Mouse (Mus musculus) C2C12 (cell line): ENCODE results near the gene Elovl6. TPM values are rescaled to one million over a fixed set of nuclear protein-coding genes. Genes with fewer than 3 reads are reported as not detected.
A peak's percentile ranks its signal among the peaks of the same experiment; 100 is the strongest.

Experiments
- H3K27me3 ChIP-seq: one replicate; pipeline ENCODE4 v1.6.1; 2011; ENCODE audit not compliant: control insufficient read depth, insufficient read depth, insufficient read length
- H3K36me3 ChIP-seq: one replicate; pipeline ENCODE4 v1.6.1; 2011; ENCODE audit not compliant: control insufficient read depth, insufficient read depth
- H3K4me3 ChIP-seq: one replicate; pipeline ENCODE4 v1.5.1; 2011; ENCODE audit warnings: mild to moderate bottlenecking, control low read depth; ENCODE audit not compliant: poor library complexity, insufficient read depth, severe bottlenecking
- H3K79me2 ChIP-seq: one replicate; pipeline ENCODE4 v1.6.1; 2011; ENCODE audit not compliant: control insufficient read depth, insufficient read depth
- H3K79me3 ChIP-seq: one replicate; pipeline ENCODE4 v1.6.1; 2011; ENCODE audit warnings: low read depth, control low read depth
- H3ac ChIP-seq: one replicate; pipeline ENCODE3; 2011; ENCODE audit warnings: low read depth; ENCODE audit not compliant: control insufficient read depth, insufficient read length
- CEBPB ChIP-seq: IDR thresholded peaks from one replicate; pipeline ENCODE4 v1.6.1; 2011; ENCODE audit warnings: low read depth, mild to moderate bottlenecking, control low read depth, moderate library complexity
- CTCF ChIP-seq: IDR thresholded peaks from one replicate; pipeline ENCODE4 v1.5.1; 2011; ENCODE audit not compliant: control insufficient read depth, insufficient read depth, insufficient read length
- FOSL1 ChIP-seq: IDR thresholded peaks from one replicate; pipeline ENCODE4 v1.8.0; 2011; ENCODE audit warnings: mild to moderate bottlenecking, low read length; ENCODE audit not compliant: poor library complexity, insufficient read depth, severe bottlenecking
- MAX ChIP-seq: IDR thresholded peaks from one replicate; pipeline ENCODE4 v1.6.1; 2011; ENCODE audit warnings: mild to moderate bottlenecking, control low read depth
- MYOD1 ChIP-seq: IDR thresholded peaks from one replicate; pipeline ENCODE4 v1.6.1; 2011; ENCODE audit warnings: low read depth; ENCODE audit not compliant: control insufficient read depth, insufficient read length
- MYOG ChIP-seq: IDR thresholded peaks from one replicate; pipeline ENCODE4 v1.6.1; 2011; ENCODE audit not compliant: control insufficient read depth, insufficient read length; ENCODE audit errors: extremely low read depth
- USF1 ChIP-seq: IDR thresholded peaks from one replicate; pipeline ENCODE4 v1.6.1; 2011; ENCODE audit warnings: low read depth, mild to moderate bottlenecking, control low read depth, moderate library complexity
- polyA plus RNA-seq: library from polyadenylated mRNA; unstranded; fragments of >200 nt; fragmentation: generic; extraction: Trizol; gene quantifications from one replicate; pipeline ENCODE4 v1.2.1, GENCODE M21; 2012; ENCODE audit warnings: missing spikeins

Gene Elovl6
- polyA plus RNA-seq, 1 experiment: 8.0 TPM

GRCm38 (mm10) chr3:129663906-129664305 lies 131.8 kb downstream of the Elovl6 start:
- Histone ChIP-seq H3K36me3 (no peaks in the 10 kb centered on the region), H3K27me3 (no peaks in the 10 kb centered on the region), H3K79me3 (no peaks in the 10 kb centered on the region), H3ac (no peak overlapping the region), H3K4me3 (no peak overlapping the region), H3K79me2 (no peaks in the 10 kb centered on the region)
- TF ChIP-seq CTCF (no peak), FOSL1 (no peak), MAX (no peak), MYOG (no peak), MYOD1 (no peak), USF1 (no peak), CEBPB (no peak)

- no peak overlapping the region for H3K4me3 ChIP-seq
- no peaks in the 10 kb centered on the region for H3K79me3 ChIP-seq
- no peaks in the 10 kb centered on the region for H3K36me3 ChIP-seq
- H3K27me3 ChIP-seq: no peaks in the 10 kb centered on the region
- H3ac ChIP-seq: no peak overlapping the region
- TF ChIP-seq CTCF (no peak), USF1 (no peak), CEBPB (no peak), MAX (no peak)
- H3K79me2 ChIP-seq: no peaks in the 10 kb centered on the region
Observed at GRCm38 (mm10) chr3:129675923-129676322, 143.8 kb downstream of the Elovl6 start.

- Histone ChIP-seq H3K79me3 (no peaks in the 10 kb centered on the region), H3ac (no peak overlapping the region), H3K79me2 (no peaks in the 10 kb centered on the region), H3K36me3 (no peaks in the 10 kb centered on the region), H3K27me3 (no peaks in the 10 kb centered on the region), H3K4me3 (no peak overlapping the region)
- no peak for TF ChIP-seq CTCF
- TF ChIP-seq CEBPB: no peak
Observed at GRCm38 (mm10) chr3:129680258-129680657, 148.1 kb downstream of the Elovl6 start.

GRCm38 (mm10) chr3:129681841-129682240 lies 149.7 kb downstream of the Elovl6 start:
- H3K79me3 ChIP-seq: no peaks in the 10 kb centered on the region
- no peaks in the 10 kb centered on the region for H3K36me3 ChIP-seq
- H3ac ChIP-seq: no peak overlapping the region
- H3K4me3 ChIP-seq: no peak overlapping the region
- H3K79me2 ChIP-seq: no peaks in the 10 kb centered on the region
- no peak for TF ChIP-seq MYOG
- no peak for TF ChIP-seq MAX
- no peak for TF ChIP-seq CTCF
- TF ChIP-seq USF1: no peak
- TF ChIP-seq FOSL1: no peak
- TF ChIP-seq MYOD1: no peak
- TF ChIP-seq CEBPB: no peak
- H3K27me3 ChIP-seq: no peaks in the 10 kb centered on the region

GRCm38 (mm10) chr3:129682389-129682788 lies 150.2 kb downstream of the Elovl6 start:
- Histone ChIP-seq H3K4me3 (no peak overlapping the region), H3K36me3 (no peaks in the 10 kb centered on the region), H3K79me2 (no peaks in the 10 kb centered on the region), H3K27me3 (no peaks in the 10 kb centered on the region), H3ac (no peak overlapping the region), H3K79me3 (no peaks in the 10 kb centered on the region)
- TF ChIP-seq MYOG (no peak), MAX (no peak), CEBPB (no peak), MYOD1 (no peak)

- TF ChIP-seq MYOG: no peak
- peak; percentile 3 for TF ChIP-seq MYOD1
- TF ChIP-seq CTCF: peak; percentile 7
- TF ChIP-seq USF1: no peak
- TF ChIP-seq MAX: no peak
- H3K27me3 ChIP-seq: no peaks in the 10 kb centered on the region
- no peaks in the 10 kb centered on the region for H3K36me3 ChIP-seq
- H3K79me2 ChIP-seq: no peaks in the 10 kb centered on the region
- no peaks in the 10 kb centered on the region for H3K79me3 ChIP-seq
- no peak overlapping the region for H3ac ChIP-seq
- no peak overlapping the region for H3K4me3 ChIP-seq
Observed at GRCm38 (mm10) chr3:129683060-129683679, 151.0 kb downstream of the Elovl6 start.
